Mouse (Mus musculus): Measurements from ENCODE around the gene Sag. TPM values are rescaled to one million over a fixed set of nuclear protein-coding genes. Genes with fewer than 3 reads are reported as not detected.
A peak's percentile ranks its signal among the peaks of the same experiment; 100 is the strongest.

Gene Sag
- polyA plus RNA-seq, 1 experiment from 2014 or later = 1.9 TPM

GRCm38 (mm10) chr1:87848237-87848996, 44.9 kb downstream of the Sag start:
- no peaks in the 10 kb centered on the region for H3K27me3 ChIP-seq (replicated peaks; ENCODE audit: control insufficient read depth, insufficient read depth, low read length)
- H3K9ac ChIP-seq (replicated peaks; ENCODE audit: low read depth, low read length) = no peak overlapping the region
- H3K4me2 ChIP-seq (ENCODE audit: low read length) = no peak overlapping the region
- 0 out of 2 replicates have a peak, but pooled peaks cover 7% of the 10 kb centered on the region for H3K4me1 ChIP-seq (replicated peaks; ENCODE audit: control insufficient read depth, insufficient read depth, low read length)
- no peaks in the 10 kb centered on the region for H3K9me3 ChIP-seq (ENCODE audit: control insufficient read depth, low read length)
- H3K36me3 ChIP-seq (ENCODE audit: control insufficient read depth, insufficient read depth) = no peaks in the 10 kb centered on the region
- H3K4me3 ChIP-seq (replicated peaks; ENCODE audit: low read length) = no peak overlapping the region
- H3K27ac ChIP-seq (ENCODE audit: low read length) = no peak overlapping the region
- no peak for ATAC-seq
- 56% methylated on average over 11 of the region's 11 CpGs for WGBS

- Histone ChIP-seq H3K27ac (ENCODE audit: low read length) (no peak overlapping the region), H3K4me3 (replicated peaks; ENCODE audit: low read length) (no peak overlapping the region), H3K4me2 (ENCODE audit: low read length) (no peak overlapping the region), H3K36me3 (ENCODE audit: control insufficient read depth, insufficient read depth) (no peaks in the 10 kb centered on the region), H3K9me3 (ENCODE audit: control insufficient read depth, low read length) (no peaks in the 10 kb centered on the region), H3K4me1 (replicated peaks; ENCODE audit: control insufficient read depth, insufficient read depth, low read length) (peaks cover 11% of the 10 kb centered on the region), H3K9ac (replicated peaks; ENCODE audit: low read depth, low read length) (no peak overlapping the region), H3K27me3 (replicated peaks; ENCODE audit: control insufficient read depth, insufficient read depth, low read length) (no peaks in the 10 kb centered on the region)
- 81% methylated on average over 5 of the region's 5 CpGs for WGBS
- ATAC-seq = no peak
Observed at GRCm38 (mm10) chr1:87849278-87849677, 45.8 kb downstream of the Sag start.

GRCm38 (mm10) chr1:87851344-87851743, 47.9 kb downstream of the Sag start:
- ATAC-seq = no peak

DNA sequence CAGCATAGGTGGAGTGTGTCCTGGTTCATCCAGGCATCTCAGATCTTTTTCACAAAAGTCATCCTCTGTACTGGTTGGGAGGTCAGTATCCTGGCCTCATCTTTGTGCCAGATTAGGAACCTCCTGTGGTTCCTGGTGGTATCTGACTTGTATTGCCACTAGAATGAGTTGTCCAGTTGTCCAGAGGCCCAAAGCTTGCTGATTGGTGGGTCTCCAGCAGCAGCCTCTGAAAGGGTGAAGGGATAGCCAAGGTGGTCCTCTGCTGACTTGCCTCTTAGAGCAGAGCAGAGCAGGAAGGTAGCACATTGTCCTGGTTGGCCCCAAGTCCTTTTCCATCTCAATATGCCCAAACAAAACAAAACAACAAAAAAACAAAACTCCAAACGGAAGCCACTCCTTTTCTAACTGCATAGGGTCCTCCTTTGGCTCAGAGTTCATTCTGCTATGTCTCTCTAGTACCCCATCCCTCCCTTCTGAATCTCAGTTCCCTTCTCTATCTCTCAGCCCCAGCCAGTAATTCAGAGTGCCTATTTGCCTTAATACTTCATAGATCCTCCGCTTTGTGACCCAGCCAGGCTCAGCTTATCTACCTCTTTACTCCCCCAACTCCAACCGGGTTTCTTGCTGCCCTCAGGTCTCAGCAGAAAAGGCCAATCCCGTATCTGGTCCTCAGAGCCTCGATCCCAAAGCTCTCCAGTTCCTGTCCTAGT, 48.8 kb downstream of the Sag start:
- Histone ChIP-seq H3K4me3 (replicated peaks; ENCODE audit: low read length) (no peak overlapping the region; the same call in 1 of the 2 replicates), H3K4me2 (ENCODE audit: low read length) (peak overlapping the region; percentile 97), H3K36me3 (ENCODE audit: control insufficient read depth, insufficient read depth) (no peaks in the 10 kb centered on the region), H3K27ac (ENCODE audit: low read length) (no peak overlapping the region), H3K4me1 (replicated peaks; ENCODE audit: control insufficient read depth, insufficient read depth, low read length) (peaks cover 20% of the 10 kb centered on the region), H3K9ac (replicated peaks; ENCODE audit: low read depth, low read length) (no peak overlapping the region), H3K27me3 (replicated peaks; ENCODE audit: control insufficient read depth, insufficient read depth, low read length) (no peaks in the 10 kb centered on the region), H3K9me3 (ENCODE audit: control insufficient read depth, low read length) (no peaks in the 10 kb centered on the region)
- no peak for ATAC-seq
- WGBS = 53% methylated on average over 5 of the region's 5 CpGs

More at GRCm38 (mm10) chr1:87851344-87851743, 47.9 kb downstream of the Sag start:
- Histone ChIP-seq H3K4me2 (ENCODE audit: low read length) (no peak overlapping the region), H3K4me1 (replicated peaks; ENCODE audit: control insufficient read depth, insufficient read depth, low read length) (peaks cover 20% of the 10 kb centered on the region), H3K9me3 (ENCODE audit: control insufficient read depth, low read length) (no peaks in the 10 kb centered on the region), H3K36me3 (ENCODE audit: control insufficient read depth, insufficient read depth) (no peaks in the 10 kb centered on the region), H3K27ac (ENCODE audit: low read length) (no peak overlapping the region), H3K9ac (replicated peaks; ENCODE audit: low read depth, low read length) (no peak overlapping the region), H3K27me3 (replicated peaks; ENCODE audit: control insufficient read depth, insufficient read depth, low read length) (no peaks in the 10 kb centered on the region), H3K4me3 (replicated peaks; ENCODE audit: low read length) (no peak overlapping the region)
- WGBS = 95% methylated on average over 3 of the region's 3 CpGs

GRCm38 (mm10) chr1:87852892-87853600, 49.6 kb downstream of the Sag start, which contains the start of gene Dgkd:
Gene Dgkd, plus strand, starts transcription at chr1:87853287.
- Histone ChIP-seq H3K4me2 (ENCODE audit: low read length) (peak within 1 kb of the TSS; percentile 97), H3K27ac (ENCODE audit: low read length) (peak within 1 kb of the TSS; percentile 65), H3K36me3 (ENCODE audit: control insufficient read depth, insufficient read depth) (no peaks in the 10 kb centered on the region), H3K9me3 (ENCODE audit: control insufficient read depth, low read length) (no peaks in the 10 kb centered on the region), H3K4me1 (replicated peaks; ENCODE audit: control insufficient read depth, insufficient read depth, low read length) (peaks cover 20% of the 10 kb centered on the region), H3K4me3 (replicated peaks; ENCODE audit: low read length) (peak within 1 kb of the TSS; percentile 92), H3K9ac (replicated peaks; ENCODE audit: low read depth, low read length) (peak within 1 kb of the TSS; percentile 93), H3K27me3 (replicated peaks; ENCODE audit: control insufficient read depth, insufficient read depth, low read length) (no peaks in the 10 kb centered on the region)
- 2% methylated on average over 27 of the region's 74 CpGs for WGBS
- ATAC-seq = peak; percentile 94

DNA sequence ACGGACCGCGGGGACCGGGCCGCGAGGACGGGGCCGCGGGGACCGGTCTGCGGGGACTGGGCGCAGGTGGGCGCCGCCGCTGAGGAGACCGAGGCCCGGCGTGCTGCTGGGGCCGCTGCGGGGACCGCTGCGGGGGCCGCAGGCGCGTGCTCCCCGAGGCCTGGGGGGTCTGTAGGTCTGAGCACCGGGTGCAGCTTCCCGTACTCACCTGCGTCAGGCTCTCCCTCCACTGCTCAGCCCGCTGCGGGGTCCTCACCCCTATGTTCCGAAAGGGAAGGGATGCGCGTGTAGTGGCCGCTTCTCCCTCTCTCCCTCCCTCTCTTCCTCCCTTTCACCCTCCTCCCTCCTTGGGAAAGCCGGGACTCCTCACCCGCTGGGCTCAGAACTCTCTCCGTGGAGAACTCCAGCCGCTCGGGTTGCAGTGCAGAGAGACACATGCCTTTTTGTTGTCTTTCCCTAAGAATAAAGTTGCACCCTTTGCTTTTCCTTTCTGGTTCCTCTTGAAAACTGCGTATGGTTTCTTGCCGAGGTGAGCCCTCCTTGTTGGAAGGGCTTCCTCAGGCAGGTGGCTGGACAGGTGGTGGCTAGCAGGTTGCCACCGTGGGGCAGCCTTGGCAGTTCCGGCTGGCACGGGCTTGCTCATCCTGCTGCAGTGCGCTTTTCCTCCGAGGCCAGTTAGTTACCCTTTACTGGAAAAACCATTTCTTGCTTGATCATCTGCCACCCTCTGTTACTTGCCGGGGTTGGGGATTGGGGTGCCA, 50.3 kb downstream of the Sag start:
- peak; percentile 65; the same call in 1 of the 2 replicates for ATAC-seq
- H3K4me3 ChIP-seq (replicated peaks; ENCODE audit: low read length) = peak overlapping the region; percentile 92
- H3K27ac ChIP-seq (ENCODE audit: low read length) = peak overlapping the region; percentile 65
- peak overlapping the region; percentile 93 for H3K9ac ChIP-seq (replicated peaks; ENCODE audit: low read depth, low read length)
- peak overlapping the region; percentile 97 for H3K4me2 ChIP-seq (ENCODE audit: low read length)
- no peaks in the 10 kb centered on the region for H3K36me3 ChIP-seq (ENCODE audit: control insufficient read depth, insufficient read depth)
- under 1% methylated on average over 35 of the region's 48 CpGs for WGBS
- peaks cover 16% of the 10 kb centered on the region for H3K4me1 ChIP-seq (replicated peaks; ENCODE audit: control insufficient read depth, insufficient read depth, low read length)
- no peaks in the 10 kb centered on the region for H3K9me3 ChIP-seq (ENCODE audit: control insufficient read depth, low read length)
- no peaks in the 10 kb centered on the region for H3K27me3 ChIP-seq (replicated peaks; ENCODE audit: control insufficient read depth, insufficient read depth, low read length)

DNA sequence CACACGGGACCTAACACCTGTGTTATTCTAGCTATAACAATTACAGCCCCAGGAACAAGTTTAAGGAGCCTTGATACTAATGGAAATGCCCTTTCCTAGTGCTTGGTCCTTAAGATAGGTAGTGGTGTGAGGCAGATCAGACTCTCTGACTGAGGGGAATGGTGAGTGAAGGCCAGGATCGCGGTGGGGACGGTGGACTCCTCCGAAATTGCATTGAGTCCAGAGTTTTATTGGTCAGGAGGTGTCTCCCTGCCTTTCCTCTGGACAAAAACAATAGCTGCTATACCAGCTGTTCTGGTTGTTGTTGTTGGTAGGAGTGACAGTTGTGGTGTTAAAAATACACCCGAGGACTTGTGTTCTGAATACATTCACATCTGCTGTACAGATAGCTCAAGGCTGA, 50.9 kb downstream of the Sag start:
- Histone ChIP-seq H3K36me3 (ENCODE audit: control insufficient read depth, insufficient read depth) (no peaks in the 10 kb centered on the region), H3K4me2 (ENCODE audit: low read length) (peak overlapping the region; percentile 97), H3K27me3 (replicated peaks; ENCODE audit: control insufficient read depth, insufficient read depth, low read length) (no peaks in the 10 kb centered on the region), H3K4me1 (replicated peaks; ENCODE audit: control insufficient read depth, insufficient read depth, low read length) (peaks cover 16% of the 10 kb centered on the region), H3K4me3 (replicated peaks; ENCODE audit: low read length) (peak overlapping the region; percentile 92), H3K27ac (ENCODE audit: low read length) (no peak overlapping the region), H3K9ac (replicated peaks; ENCODE audit: low read depth, low read length) (peak overlapping the region; percentile 93), H3K9me3 (ENCODE audit: control insufficient read depth, low read length) (no peaks in the 10 kb centered on the region)
- WGBS = 15% methylated on average over 6 of the region's 6 CpGs
- no peak for ATAC-seq

- 30% methylated on average over 2 of the region's 2 CpGs for WGBS
- Histone ChIP-seq H3K36me3 (ENCODE audit: control insufficient read depth, insufficient read depth) (no peaks in the 10 kb centered on the region), H3K4me2 (ENCODE audit: low read length) (peak overlapping the region; percentile 97), H3K9ac (replicated peaks; ENCODE audit: low read depth, low read length) (no peak overlapping the region), H3K4me1 (replicated peaks; ENCODE audit: control insufficient read depth, insufficient read depth, low read length) (peaks cover 16% of the 10 kb centered on the region), H3K9me3 (ENCODE audit: control insufficient read depth, low read length) (no peaks in the 10 kb centered on the region), H3K27ac (ENCODE audit: low read length) (no peak overlapping the region), H3K27me3 (replicated peaks; ENCODE audit: control insufficient read depth, insufficient read depth, low read length) (no peaks in the 10 kb centered on the region), H3K4me3 (replicated peaks; ENCODE audit: low read length) (peak overlapping the region; percentile 92)
- no peak for ATAC-seq
Observed at GRCm38 (mm10) chr1:87854851-87855251, 51.4 kb downstream of the Sag start.

All from forebrain, embryonic 16.5 days (tissue).